Mouse (Mus musculus): Measurements from ENCODE around the gene Vsig1. TPM values are rescaled to one million over a fixed set of nuclear protein-coding genes. Genes with fewer than 3 reads are reported as not detected.

The Vsig1 gene
- polyA plus RNA-seq, 1 experiment from 2014 or later: 46.8 TPM

GRCm38 (mm10) chrX:140985256-140985655 lies 77.8 kb downstream of the Vsig1 start:
- no peak for ATAC-seq (ENCODE audit: insufficient read depth, low FRiP score)
- peaks cover 2% of the 10 kb centered on the region; the same call in 1 of the 2 replicates for H3K4me1 ChIP-seq (ENCODE audit: control insufficient read depth, insufficient read depth, low read length)
- H3K4me2 ChIP-seq (ENCODE audit: low read depth, low read length): no peak overlapping the region
- H3K4me3 ChIP-seq (replicated peaks; ENCODE audit: low read length): no peak overlapping the region
- WGBS: 83% methylated on average over 2 of the region's 2 CpGs
- H3K36me3 ChIP-seq (ENCODE audit: control insufficient read depth, insufficient read depth, low read length): no peaks in the 10 kb centered on the region
- peaks cover 1% of the 10 kb centered on the region; the same call in 1 of the 2 replicates for H3K27me3 ChIP-seq (ENCODE audit: control insufficient read depth, insufficient read depth, low read length)
- H3K27ac ChIP-seq (ENCODE audit: low read length): no peak overlapping the region
- no peaks in the 10 kb centered on the region for H3K9me3 ChIP-seq (replicated peaks; ENCODE audit: control insufficient read depth, low read length)
- H3K9ac ChIP-seq (ENCODE audit: low read length): no peak overlapping the region

Other genes with a start within 250 kb of the Vsig1 start
- gene Mid2, start 243.0 kb upstream of the Vsig1 start, polyA plus RNA-seq (2015; fragmentation: Nextera tagmentation; extraction: Ambion mirVana): 3.5 and 4.1 TPM in 2 replicates
- gene Tex13b, start 94.2 kb upstream of the Vsig1 start, polyA plus RNA-seq (2015; fragmentation: Nextera tagmentation; extraction: Ambion mirVana): not detected in 2 replicates
- gene Psmd10, start 49.1 kb downstream of the Vsig1 start, polyA plus RNA-seq (2015; fragmentation: Nextera tagmentation; extraction: Ambion mirVana): 44.4 and 44.8 TPM in 2 replicates
- 19.5 and 20.2 TPM in 2 replicates for gene Atg4a, start 49.3 kb downstream of the Vsig1 start, polyA plus RNA-seq (2015; fragmentation: Nextera tagmentation; extraction: Ambion mirVana)

All from stomach, embryonic 16.5 days (tissue).